Mouse (Mus musculus) liver, embryonic 15.5 days (tissue): ENCODE results near the gene Vwa3b. TPM values are rescaled to one million over a fixed set of nuclear protein-coding genes. Genes with fewer than 3 reads are reported as not detected.

ENCODE experiments used
- polyA plus RNA-seq: library from polyadenylated mRNA; unstranded; fragments of >200 nt; fragmentation: Nextera tagmentation; extraction: Ambion mirVana; gene quantifications from 2 replicates; pipeline ENCODE4 v1.2.1, GENCODE M21; 2015

Vwa3b gene
- polyA plus RNA-seq, 1 experiment from 2014 or later, result not detected

Other genes with a start within 250 kb of the Vwa3b start
- gene Tmem131, start 82.9 kb upstream of the Vwa3b start, polyA plus RNA-seq, result 8.0 and 8.6 TPM in 2 replicates
- gene Cnga3, start 187.8 kb downstream of the Vwa3b start, polyA plus RNA-seq, result not detected in 2 replicates